Mouse (Mus musculus): ENCODE measurements around the gene Slc26a1. TPM values are rescaled to one million over a fixed set of nuclear protein-coding genes. Genes with fewer than 3 reads are reported as not detected.

Slc26a1 gene
- polyA plus RNA-seq, 1 experiment from 2014 or later: 3.6 TPM

GRCm38 (mm10) chr5:108708981-108709731, 33.8 kb upstream of the Slc26a1 start:
- Histone ChIP-seq H3K4me1 (ENCODE audit: control insufficient read depth, insufficient read depth, low read length) (no peaks in the 10 kb centered on the region), H3K36me3 (ENCODE audit: control insufficient read depth, insufficient read depth, low read length) (0 out of 2 replicates have a peak, but pooled peaks cover 16% of the 10 kb centered on the region), H3K9ac (replicated peaks; ENCODE audit: low read length) (no peak overlapping the region), H3K27me3 (ENCODE audit: control insufficient read depth, insufficient read depth, low read length) (no peaks in the 10 kb centered on the region), H3K9me3 (ENCODE audit: control insufficient read depth, low read length) (no peaks in the 10 kb centered on the region), H3K27ac (replicated peaks; ENCODE audit: low read depth, low read length) (no peak overlapping the region), H3K4me3 (replicated peaks; ENCODE audit: low read depth, low read length) (no peak overlapping the region), H3K4me2 (ENCODE audit: low read length) (no peak overlapping the region)
- no peak for ATAC-seq (ENCODE audit: low FRiP score, low TSS enrichment)
- WGBS: 64% methylated on average over 6 of the region's 6 CpGs
- DNase-seq: no peak

- ATAC-seq (ENCODE audit: low FRiP score, low TSS enrichment) (no peak), DNase-seq (no peak)
- H3K4me2 ChIP-seq (ENCODE audit: low read length): no peak overlapping the region
- H3K4me3 ChIP-seq (replicated peaks; ENCODE audit: low read depth, low read length): no peak overlapping the region
- H3K9me3 ChIP-seq (ENCODE audit: control insufficient read depth, low read length): no peaks in the 10 kb centered on the region
- H3K9ac ChIP-seq (replicated peaks; ENCODE audit: low read length): no peak overlapping the region
- WGBS: 100% methylated on average over 1 of the region's 1 CpGs
- no peaks in the 10 kb centered on the region for H3K4me1 ChIP-seq (ENCODE audit: control insufficient read depth, insufficient read depth, low read length)
- H3K36me3 ChIP-seq (ENCODE audit: control insufficient read depth, insufficient read depth, low read length): 0 out of 2 replicates have a peak, but pooled peaks cover 16% of the 10 kb centered on the region
- H3K27me3 ChIP-seq (ENCODE audit: control insufficient read depth, insufficient read depth, low read length): no peaks in the 10 kb centered on the region
- H3K27ac ChIP-seq (replicated peaks; ENCODE audit: low read depth, low read length): no peak overlapping the region
These were observed 33.0 kb upstream of the Slc26a1 start for GRCm38 (mm10) chr5:108708419-108708818.

GRCm38 (mm10) chr5:108707758-108708157, 32.4 kb upstream of the Slc26a1 start:
- H3K27ac ChIP-seq (replicated peaks; ENCODE audit: low read depth, low read length): no peak overlapping the region
- no peaks in the 10 kb centered on the region for H3K4me1 ChIP-seq (ENCODE audit: control insufficient read depth, insufficient read depth, low read length)
- H3K4me3 ChIP-seq (replicated peaks; ENCODE audit: low read depth, low read length): no peak overlapping the region
- 0 out of 2 replicates have a peak, but pooled peaks cover 16% of the 10 kb centered on the region for H3K36me3 ChIP-seq (ENCODE audit: control insufficient read depth, insufficient read depth, low read length)
- no peak overlapping the region for H3K9ac ChIP-seq (replicated peaks; ENCODE audit: low read length)
- DNase-seq: no peak
- H3K9me3 ChIP-seq (ENCODE audit: control insufficient read depth, low read length): no peaks in the 10 kb centered on the region
- ATAC-seq (ENCODE audit: low FRiP score, low TSS enrichment): no peak
- 91% methylated on average over 2 of the region's 2 CpGs for WGBS
- H3K4me2 ChIP-seq (ENCODE audit: low read length): no peak overlapping the region
- H3K27me3 ChIP-seq (ENCODE audit: control insufficient read depth, insufficient read depth, low read length): no peaks in the 10 kb centered on the region

GRCm38 (mm10) chr5:108703754-108704626, 28.6 kb upstream of the Slc26a1 start:
- ATAC-seq (ENCODE audit: low FRiP score, low TSS enrichment) (no peak), DNase-seq (no peak)
- no peak overlapping the region for H3K27ac ChIP-seq (replicated peaks; ENCODE audit: low read depth, low read length)
- H3K27me3 ChIP-seq (ENCODE audit: control insufficient read depth, insufficient read depth, low read length): no peaks in the 10 kb centered on the region
- 92% methylated on average over 12 of the region's 12 CpGs for WGBS
- 0 out of 2 replicates have a peak, but pooled peaks cover 16% of the 10 kb centered on the region for H3K36me3 ChIP-seq (ENCODE audit: control insufficient read depth, insufficient read depth, low read length)
- H3K9ac ChIP-seq (replicated peaks; ENCODE audit: low read length): no peak overlapping the region
- no peak overlapping the region for H3K4me2 ChIP-seq (ENCODE audit: low read length)
- H3K4me3 ChIP-seq (replicated peaks; ENCODE audit: low read depth, low read length): no peak overlapping the region
- no peaks in the 10 kb centered on the region for H3K9me3 ChIP-seq (ENCODE audit: control insufficient read depth, low read length)
- no peaks in the 10 kb centered on the region for H3K4me1 ChIP-seq (ENCODE audit: control insufficient read depth, insufficient read depth, low read length)

DNA sequence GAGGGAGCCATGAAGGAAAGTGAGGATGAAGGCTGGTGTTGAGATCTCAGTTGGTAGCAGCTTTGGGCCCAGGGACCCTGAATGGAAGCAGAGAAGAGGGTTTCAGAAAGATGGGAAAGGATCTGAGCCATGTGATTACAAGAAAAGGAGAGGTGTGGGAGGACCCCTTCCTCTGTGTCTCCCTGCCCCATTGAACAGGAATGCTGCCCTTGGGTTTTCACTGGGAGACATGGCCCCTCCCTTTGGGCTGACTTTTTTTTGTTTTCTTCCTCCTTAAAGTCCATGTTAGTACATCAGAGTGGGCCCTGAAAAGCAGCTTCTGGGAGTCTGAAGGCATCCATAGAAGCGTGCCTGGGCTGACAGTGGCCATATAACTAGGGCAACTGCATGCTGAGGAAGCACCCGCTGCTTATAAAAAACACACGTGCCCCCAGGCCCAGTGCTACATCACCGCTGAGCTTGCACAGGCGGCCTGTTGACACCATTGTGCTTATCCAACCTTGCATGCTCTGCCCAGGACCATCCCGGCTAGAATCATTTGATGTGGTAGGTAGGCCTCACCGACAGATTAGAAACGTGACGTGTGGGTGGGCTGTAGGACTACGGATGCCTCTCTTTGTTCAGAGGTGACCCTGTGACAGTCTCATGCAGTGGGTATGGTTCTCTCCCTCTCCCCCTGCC, 26.1 kb upstream of the Slc26a1 start:
- Histone ChIP-seq H3K27ac (replicated peaks; ENCODE audit: low read depth, low read length) (no peak overlapping the region), H3K27me3 (ENCODE audit: control insufficient read depth, insufficient read depth, low read length) (no peaks in the 10 kb centered on the region), H3K4me2 (ENCODE audit: low read length) (no peak overlapping the region), H3K36me3 (ENCODE audit: control insufficient read depth, insufficient read depth, low read length) (0 out of 2 replicates have a peak, but pooled peaks cover 14% of the 10 kb centered on the region), H3K4me3 (replicated peaks; ENCODE audit: low read depth, low read length) (no peak overlapping the region), H3K9ac (replicated peaks; ENCODE audit: low read length) (no peak overlapping the region), H3K4me1 (ENCODE audit: control insufficient read depth, insufficient read depth, low read length) (0 out of 2 replicates have a peak, but pooled peaks cover 5% of the 10 kb centered on the region), H3K9me3 (ENCODE audit: control insufficient read depth, low read length) (no peaks in the 10 kb centered on the region)
- ATAC-seq (ENCODE audit: low FRiP score, low TSS enrichment) (no peak), DNase-seq (no peak)
- WGBS: 66% methylated on average over 10 of the region's 10 CpGs

- Histone ChIP-seq H3K9me3 (ENCODE audit: control insufficient read depth, low read length) (no peaks in the 10 kb centered on the region), H3K9ac (replicated peaks; ENCODE audit: low read length) (no peak overlapping the region), H3K36me3 (ENCODE audit: control insufficient read depth, insufficient read depth, low read length) (0 out of 2 replicates have a peak, but pooled peaks cover 6% of the 10 kb centered on the region), H3K4me3 (replicated peaks; ENCODE audit: low read depth, low read length) (no peak overlapping the region), H3K4me1 (ENCODE audit: control insufficient read depth, insufficient read depth, low read length) (0 out of 2 replicates have a peak, but pooled peaks cover 5% of the 10 kb centered on the region), H3K27ac (replicated peaks; ENCODE audit: low read depth, low read length) (no peak overlapping the region), H3K4me2 (ENCODE audit: low read length) (no peak overlapping the region), H3K27me3 (ENCODE audit: control insufficient read depth, insufficient read depth, low read length) (no peaks in the 10 kb centered on the region)
- no peak for DNase-seq
- 64% methylated on average over 3 of the region's 3 CpGs for WGBS
- ATAC-seq (ENCODE audit: low FRiP score, low TSS enrichment): no peak
These were observed 25.0 kb upstream of the Slc26a1 start for GRCm38 (mm10) chr5:108700346-108700745.

DNA sequence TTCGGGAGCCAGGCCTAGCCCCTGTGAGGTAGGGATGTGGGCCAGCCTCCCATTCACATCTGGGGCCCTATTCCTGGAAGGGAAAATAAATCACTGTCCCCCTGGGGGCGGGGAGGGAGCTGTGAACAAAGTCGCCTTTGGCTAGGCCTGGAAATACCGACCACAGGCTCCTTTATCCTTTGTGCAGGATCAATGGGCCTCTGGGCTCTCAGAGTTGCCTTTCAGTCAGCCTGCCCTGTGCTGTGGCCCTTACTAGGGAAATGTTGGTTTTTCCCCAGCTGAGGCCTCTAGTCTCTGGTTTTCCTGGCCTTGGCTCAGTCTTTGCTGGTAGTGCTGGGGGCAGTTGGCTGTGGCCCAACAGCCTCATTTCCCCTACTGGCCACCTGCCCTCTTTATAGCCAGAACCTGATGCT, 22.0 kb upstream of the Slc26a1 start:
- ATAC-seq (ENCODE audit: low FRiP score, low TSS enrichment): no peak
- 17% methylated on average over 4 of the region's 4 CpGs for WGBS

GRCm38 (mm10) chr5:108696542-108696941, 21.2 kb upstream of the Slc26a1 start:
- Histone ChIP-seq H3K4me3 (replicated peaks; ENCODE audit: low read depth, low read length) (no peak overlapping the region), H3K36me3 (ENCODE audit: control insufficient read depth, insufficient read depth, low read length) (no peaks in the 10 kb centered on the region), H3K27me3 (ENCODE audit: control insufficient read depth, insufficient read depth, low read length) (peaks cover 12% of the 10 kb centered on the region), H3K27ac (replicated peaks; ENCODE audit: low read depth, low read length) (no peak overlapping the region), H3K9ac (replicated peaks; ENCODE audit: low read length) (no peak overlapping the region), H3K4me2 (ENCODE audit: low read length) (no peak overlapping the region), H3K4me1 (ENCODE audit: control insufficient read depth, insufficient read depth, low read length) (0 out of 2 replicates have a peak, but pooled peaks cover 11% of the 10 kb centered on the region), H3K9me3 (ENCODE audit: control insufficient read depth, low read length) (no peaks in the 10 kb centered on the region)
- 91% methylated on average over 3 of the region's 3 CpGs for WGBS
- DNase-seq (no peak), ATAC-seq (ENCODE audit: low FRiP score, low TSS enrichment) (no peak)

More for the DNA sequence above, 22.0 kb upstream of the Slc26a1 start:
- Histone ChIP-seq H3K27me3 (ENCODE audit: control insufficient read depth, insufficient read depth, low read length) (peaks cover 6% of the 10 kb centered on the region), H3K36me3 (ENCODE audit: control insufficient read depth, insufficient read depth, low read length) (no peaks in the 10 kb centered on the region), H3K4me1 (ENCODE audit: control insufficient read depth, insufficient read depth, low read length) (0 out of 2 replicates have a peak, but pooled peaks cover 11% of the 10 kb centered on the region), H3K9ac (replicated peaks; ENCODE audit: low read length) (no peak overlapping the region), H3K4me3 (replicated peaks; ENCODE audit: low read depth, low read length) (no peak overlapping the region), H3K4me2 (ENCODE audit: low read length) (no peak overlapping the region), H3K9me3 (ENCODE audit: control insufficient read depth, low read length) (no peaks in the 10 kb centered on the region), H3K27ac (replicated peaks; ENCODE audit: low read depth, low read length) (no peak overlapping the region)
- DNase-seq: peak; percentile 46
